Mouse (Mus musculus) cerebellum, adult 11 months (tissue): Measurements from ENCODE around the gene Usp39.

Source experiments
- DNase-seq: peaks from one replicate; pipeline ENCODE4 v3.0.0; 2022

Gene Usp39

GRCm38 (mm10) chr6:72371147-72371546 is 26.2 kb upstream of the Usp39 start:
- DNase-seq = no peak

GRCm38 (mm10) chr6:72370091-72370490 is 25.1 kb upstream of the Usp39 start:
- DNase-seq = no peak

GRCm38 (mm10) chr6:72369557-72369956 is 24.6 kb upstream of the Usp39 start:
- DNase-seq = no peak

- DNase-seq = no peak
These were observed 22.5 kb upstream of the Usp39 start for GRCm38 (mm10) chr6:72367460-72367974.

- no peak for DNase-seq
These were observed 22.0 kb upstream of the Usp39 start, which contains the start of gene Rnf181 for GRCm38 (mm10) chr6:72366844-72367443. TSS of gene Rnf181 (minus strand) at chr6:72366956.

- no peak for DNase-seq
These were observed 21.3 kb upstream of the Usp39 start for GRCm38 (mm10) chr6:72366304-72366703.

GRCm38 (mm10) chr6:72364985-72365384 is 20.0 kb upstream of the Usp39 start:
- DNase-seq = no peak

- no peak for DNase-seq
These were observed 19.0 kb upstream of the Usp39 start for GRCm38 (mm10) chr6:72364009-72364408.

GRCm38 (mm10) chr6:72362132-72363028 is 17.4 kb upstream of the Usp39 start:
- DNase-seq = peak; percentile 94

- no peak for DNase-seq
These were observed 16.2 kb upstream of the Usp39 start for GRCm38 (mm10) chr6:72361121-72361551.

- DNase-seq = no peak
These were observed 15.6 kb upstream of the Usp39 start for GRCm38 (mm10) chr6:72360599-72360935.

- DNase-seq = no peak
These were observed 15.1 kb upstream of the Usp39 start for GRCm38 (mm10) chr6:72359891-72360598.

- no peak for DNase-seq
These were observed 14.4 kb upstream of the Usp39 start for GRCm38 (mm10) chr6:72359343-72359742.

GRCm38 (mm10) chr6:72358086-72358764 is 13.2 kb upstream of the Usp39 start:
- DNase-seq = no peak

- no peak for DNase-seq
These were observed 12.4 kb upstream of the Usp39 start for GRCm38 (mm10) chr6:72357164-72358079.

GRCm38 (mm10) chr6:72356001-72356532 is 11.1 kb upstream of the Usp39 start:
- DNase-seq = no peak

- peak; percentile 66 for DNase-seq
These were observed 10.3 kb upstream of the Usp39 start, which contains the start of gene Tmem150a for GRCm38 (mm10) chr6:72355066-72355911. TSS of gene Tmem150a (plus strand) at chr6:72355447.

- no peak for DNase-seq
These were observed 9.0 kb upstream of the Usp39 start for GRCm38 (mm10) chr6:72354025-72354424.

GRCm38 (mm10) chr6:72352636-72353405 is 7.8 kb upstream of the Usp39 start:
- no peak for DNase-seq
